Mouse (Mus musculus) limb, embryonic 14.5 days (tissue): ENCODE results near the gene Phf14. TPM values are rescaled to one million over a fixed set of nuclear protein-coding genes. Genes with fewer than 3 reads are reported as not detected.

Experiments used
- ATAC-seq: fragments of 200-750 bp; cut with Nextera tagmentation; 2 replicates; pipeline ENCODE4 v1.8.0; 2017; ENCODE audit warnings: low read depth, moderate number of reproducible peaks, moderate TSS enrichment; ENCODE audit not compliant: low FRiP score
- DNase-seq: peaks from one replicate; pipeline ENCODE4 v3.0.0-alpha.2; 2015; ENCODE audit warnings: low spot score
- H3K27ac ChIP-seq: fragments of 300-500 bp; sonication (generic); replicated peaks from 2 replicates; pipeline ENCODE4 v1.5.1; 2014; ENCODE audit warnings: low read depth, mild to moderate bottlenecking, low read length, moderate library complexity, mixed read lengths
- H3K27me3 ChIP-seq: fragments of 300-500 bp; sonication (generic); 2 replicates; pipeline ENCODE4 v1.6.1; 2014; ENCODE audit warnings: low read length, mixed read lengths; ENCODE audit not compliant: control insufficient read depth, insufficient read depth
- H3K36me3 ChIP-seq: fragments of 300-500 bp; sonication (generic); 2 replicates; pipeline ENCODE4 v1.6.1; 2014; ENCODE audit warnings: mild to moderate bottlenecking, low read length, moderate library complexity, mixed read lengths; ENCODE audit not compliant: control insufficient read depth, insufficient read depth
- H3K4me1 ChIP-seq: fragments of 300-500 bp; sonication (generic); 2 replicates; pipeline ENCODE4 v1.6.1; 2014; ENCODE audit warnings: antibody characterized with exemption, low read length, mixed read lengths; ENCODE audit not compliant: control insufficient read depth, insufficient read depth
- H3K4me2 ChIP-seq: fragments of 300-500 bp; sonication (generic); replicated peaks from 2 replicates; pipeline ENCODE4 v1.6.1; 2014; ENCODE audit warnings: low read depth, mild to moderate bottlenecking, low read length, moderate library complexity; ENCODE audit not compliant: severe bottlenecking
- H3K4me3 ChIP-seq: fragments of 300-500 bp; sonication (generic); replicated peaks from 2 replicates; pipeline ENCODE4 v1.5.1; 2014; ENCODE audit warnings: low read length
- H3K9ac ChIP-seq: fragments of 300-500 bp; sonication (generic); 2 replicates; pipeline ENCODE4 v1.6.1; 2014; ENCODE audit warnings: mild to moderate bottlenecking, low read depth, low read length, moderate library complexity; ENCODE audit not compliant: severe bottlenecking
- H3K9me3 ChIP-seq: fragments of 300-500 bp; sonication (generic); 2 replicates; pipeline ENCODE4 v1.6.1; 2016; ENCODE audit warnings: low read length; ENCODE audit not compliant: control insufficient read depth
- POLR2A ChIP-seq: fragments of 200-500 bp; IDR thresholded peaks from 2 replicates; pipeline ENCODE4 v1.8.0; 2012; ENCODE audit warnings: inconsistent platforms, mild to moderate bottlenecking, moderate library complexity, borderline replicate concordance; ENCODE audit not compliant: insufficient read depth, insufficient read length; ENCODE audit errors: extremely low read depth
- WGBS: fragments of 180-500 bp; shearing (Covaris S2); extraction: QIAGEN DNeasy Blood & Tissue Kit; methylation state at CpG from one replicate; pipeline ENCODE4 v1.1.7; 2014; 5-methylcytosine and 5-hydroxymethylcytosine counted together
- polyA plus RNA-seq, 2 experiments: library from polyadenylated mRNA; depleted of rRNA in 1 of 2; stranded (reverse) in 1 of 2; unstranded in 1 of 2; fragments of >200 nt; fragmentation: Nextera tagmentation in 1 of 2; extraction: Ambion mirVana in 1 of 2; gene quantifications; 2 replicates each; pipeline versions ENCODE4 v1.2.1 to v1.2.3; 2012 to 2014

Gene Phf14
- polyA plus RNA-seq, 2 experiments: 43.1 to 101 TPM

DNA sequence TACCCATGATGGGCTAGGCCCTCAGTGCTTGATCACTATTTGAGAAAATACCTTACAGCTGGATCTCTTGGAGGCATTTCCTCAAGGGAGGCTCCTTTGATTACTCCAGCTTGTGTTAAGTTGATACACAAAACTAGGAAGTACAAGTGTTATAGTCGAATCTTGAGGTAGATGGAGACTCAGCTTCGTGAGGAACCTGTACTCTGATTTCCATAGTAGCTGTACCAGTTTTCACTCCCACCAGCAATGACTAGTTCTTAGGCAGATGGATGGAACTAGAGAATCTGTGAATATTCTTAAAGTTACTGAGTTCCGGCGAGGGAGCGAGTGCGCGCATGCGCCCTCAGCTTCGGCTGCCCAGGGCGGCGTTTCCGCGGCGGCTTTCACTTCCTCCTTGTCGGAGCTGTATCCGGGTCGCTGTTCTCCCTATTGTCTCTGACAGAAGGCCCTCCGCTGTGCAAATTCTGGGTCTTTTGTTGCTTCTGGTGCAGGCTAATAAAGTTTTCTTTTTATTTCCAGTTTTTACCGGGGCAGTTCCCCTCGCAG lies 18.0 kb downstream of the Phf14 start:
- H3K9ac ChIP-seq: peak overlapping the region; percentile 98
- peak overlapping the region; percentile 69 for H3K4me2 ChIP-seq
- H3K36me3 ChIP-seq: peaks cover 25% of the 10 kb centered on the region
- peak; percentile 83; the same call in 1 of the 2 replicates for TF ChIP-seq POLR2A
- H3K9me3 ChIP-seq: no peaks in the 10 kb centered on the region
- WGBS: under 1% methylated on average over 20 of the region's 20 CpGs
- peak overlapping the region; percentile 99 for H3K27ac ChIP-seq
- DNase-seq (peak; percentile 93), ATAC-seq (peak; percentile 92)
- no peaks in the 10 kb centered on the region for H3K27me3 ChIP-seq
- H3K4me1 ChIP-seq: peaks cover 13% of the 10 kb centered on the region
- H3K4me3 ChIP-seq: peak overlapping the region; percentile 71

DNA sequence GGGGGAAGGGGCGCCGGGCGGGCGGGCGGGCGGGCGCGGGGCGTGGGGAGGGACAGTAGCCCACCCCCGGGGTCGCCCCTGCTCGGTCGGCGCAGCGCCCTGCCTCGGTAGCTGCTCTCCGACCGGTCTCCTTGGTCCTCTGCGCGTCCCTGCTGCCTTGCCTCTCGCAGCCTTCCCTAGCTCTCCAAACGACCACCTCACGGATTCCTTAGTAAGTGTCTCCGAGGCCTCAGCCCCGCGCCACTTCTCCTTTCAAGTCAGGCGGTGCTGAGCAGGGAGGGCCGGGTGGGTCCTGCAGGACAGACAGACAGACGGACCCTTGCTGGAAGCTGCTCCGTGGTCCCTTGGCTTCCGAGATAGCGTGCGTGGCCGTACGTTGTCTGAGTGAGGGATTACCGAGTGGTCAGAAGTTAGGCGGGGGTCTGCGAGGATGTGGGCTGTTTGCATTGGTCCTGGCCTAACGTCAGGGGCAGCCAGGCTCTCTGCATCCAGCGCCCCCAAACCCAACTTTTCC lies 18.5 kb downstream of the Phf14 start:
- 0% methylated on average over 38 of the region's 40 CpGs for WGBS
- DNase-seq: peak; percentile 36

DNA sequence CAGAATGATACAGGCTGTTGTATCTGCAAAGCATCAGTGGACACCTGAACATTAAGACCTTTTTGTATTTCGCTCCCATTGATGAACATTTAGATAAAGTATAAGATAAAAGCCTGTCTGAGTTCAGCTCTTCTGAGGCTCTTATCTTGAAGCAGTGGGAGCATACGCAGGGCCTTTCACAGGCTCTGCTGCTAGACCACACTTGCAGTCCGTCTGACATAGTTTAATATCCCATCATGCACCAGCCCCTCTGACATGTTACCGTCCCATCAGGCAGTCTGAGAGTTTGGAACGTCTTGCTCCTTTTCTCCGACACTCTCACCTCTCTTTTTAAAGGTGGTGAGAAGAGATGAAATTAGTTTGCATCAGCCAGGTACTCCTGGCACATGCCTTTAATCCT lies 19.9 kb downstream of the Phf14 start:
- H3K4me3 ChIP-seq: no peak overlapping the region
- H3K27me3 ChIP-seq: no peaks in the 10 kb centered on the region
- WGBS: 76% methylated on average over 6 of the region's 6 CpGs
- H3K36me3 ChIP-seq: peaks cover 25% of the 10 kb centered on the region
- H3K27ac ChIP-seq: no peak overlapping the region
- TF ChIP-seq POLR2A: no peak
- peaks cover 13% of the 10 kb centered on the region for H3K4me1 ChIP-seq
- DNase-seq (no peak), ATAC-seq (no peak)
- no peaks in the 10 kb centered on the region for H3K9me3 ChIP-seq
- no peak overlapping the region for H3K9ac ChIP-seq
- peak overlapping the region; percentile 69 for H3K4me2 ChIP-seq

More for the DNA sequence above, 18.5 kb downstream of the Phf14 start:
- no peaks in the 10 kb centered on the region for H3K9me3 ChIP-seq
- peak overlapping the region; percentile 69 for H3K4me2 ChIP-seq
- peak overlapping the region; percentile 71 for H3K4me3 ChIP-seq
- H3K36me3 ChIP-seq: peaks cover 25% of the 10 kb centered on the region
- no peaks in the 10 kb centered on the region for H3K27me3 ChIP-seq
- ATAC-seq: peak; percentile 85
- peak; percentile 41; the same call in 1 of the 2 replicates for TF ChIP-seq POLR2A
- peaks cover 13% of the 10 kb centered on the region for H3K4me1 ChIP-seq
- peak overlapping the region; percentile 99 for H3K27ac ChIP-seq
- peak overlapping the region; percentile 98 for H3K9ac ChIP-seq

DNA sequence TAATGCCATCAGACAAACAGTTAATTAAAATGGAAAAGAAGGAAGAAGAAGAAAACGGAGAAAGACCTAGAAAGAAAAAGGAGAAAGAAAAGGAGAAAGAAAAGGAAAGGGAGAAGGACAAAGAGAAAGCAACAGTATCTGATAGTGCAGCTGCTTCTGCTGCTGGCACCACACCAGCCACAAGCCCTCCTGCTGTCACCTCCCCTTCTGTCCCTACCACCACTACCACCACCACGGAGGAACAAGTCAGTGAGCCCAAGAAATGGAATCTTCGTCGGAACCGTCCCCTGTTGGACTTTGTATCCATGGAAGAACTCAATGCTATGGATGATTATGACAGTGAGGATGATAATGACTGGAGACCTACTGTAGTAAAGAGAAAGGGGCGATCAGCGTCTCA lies 25.8 kb downstream of the Phf14 start:
- H3K9me3 ChIP-seq: no peaks in the 10 kb centered on the region
- no peak overlapping the region for H3K9ac ChIP-seq
- H3K27ac ChIP-seq: no peak overlapping the region
- H3K4me2 ChIP-seq: no peak overlapping the region
- H3K4me1 ChIP-seq: no peaks in the 10 kb centered on the region
- H3K4me3 ChIP-seq: no peak overlapping the region
- no peaks in the 10 kb centered on the region for H3K27me3 ChIP-seq
- WGBS: 94% methylated on average over 7 of the region's 7 CpGs
- TF ChIP-seq POLR2A: no peak
- ATAC-seq (no peak), DNase-seq (no peak)
- peaks cover 22% of the 10 kb centered on the region for H3K36me3 ChIP-seq

DNA sequence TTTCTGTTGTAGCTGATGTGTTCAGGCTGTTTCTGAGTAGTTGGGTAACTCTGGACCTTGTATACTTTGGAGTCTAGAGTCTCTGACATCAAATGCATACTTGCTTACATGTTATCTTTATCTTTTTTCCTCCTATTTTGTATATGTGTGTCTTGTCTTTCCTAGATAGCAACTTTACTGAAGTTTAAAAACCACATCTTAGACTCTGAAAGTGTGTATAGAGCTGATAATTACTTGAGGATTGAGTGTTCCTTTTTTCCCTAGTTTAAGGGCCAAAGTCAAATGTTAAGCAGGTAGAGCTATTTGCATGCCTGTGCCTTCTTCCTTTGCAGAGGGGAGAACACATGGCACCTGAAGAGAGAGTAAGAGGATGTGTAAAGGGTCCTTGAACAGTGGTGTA lies 33.3 kb downstream of the Phf14 start:
- peaks cover 39% of the 10 kb centered on the region for H3K36me3 ChIP-seq
- DNase-seq: no peak
- H3K9me3 ChIP-seq: no peaks in the 10 kb centered on the region
- H3K4me3 ChIP-seq: no peak overlapping the region
- no peak for TF ChIP-seq POLR2A
- H3K27ac ChIP-seq: no peak overlapping the region
- no peak overlapping the region for H3K4me2 ChIP-seq
- H3K27me3 ChIP-seq: no peaks in the 10 kb centered on the region
- no peaks in the 10 kb centered on the region for H3K4me1 ChIP-seq
- no peak overlapping the region for H3K9ac ChIP-seq
- no peak for ATAC-seq
